Mouse (Mus musculus): Measurements from ENCODE around the gene Rft1. TPM values are rescaled to one million over a fixed set of nuclear protein-coding genes. Genes with fewer than 3 reads are reported as not detected.

Gene Rft1
- total RNA-seq, 1 experiment from 2014 or later, result 22.2 TPM

GRCm38 (mm10) chr14:30626756-30627742 lies 27.1 kb upstream of the Rft1 start:
- ATAC-seq (replicated peaks; ENCODE audit: insufficient number of reproducible peaks, low FRiP score, low TSS enrichment, poor library complexity, severe bottlenecking), result peak; percentile 41

GRCm38 (mm10) chr14:30628235-30628634 lies 25.9 kb upstream of the Rft1 start:
- ATAC-seq (replicated peaks; ENCODE audit: insufficient number of reproducible peaks, low FRiP score, low TSS enrichment, poor library complexity, severe bottlenecking), result no peak

- no peak for ATAC-seq (replicated peaks; ENCODE audit: insufficient number of reproducible peaks, low FRiP score, low TSS enrichment, poor library complexity, severe bottlenecking)
Measured at GRCm38 (mm10) chr14:30629839-30630238, 24.3 kb upstream of the Rft1 start.

GRCm38 (mm10) chr14:30630811-30631576 lies 23.2 kb upstream of the Rft1 start:
- ATAC-seq (replicated peaks; ENCODE audit: insufficient number of reproducible peaks, low FRiP score, low TSS enrichment, poor library complexity, severe bottlenecking), result 0 out of 2 replicates have a peak, but pooled peaks have one; percentile 27

GRCm38 (mm10) chr14:30631834-30632233 lies 22.3 kb upstream of the Rft1 start:
- no peak for ATAC-seq (replicated peaks; ENCODE audit: insufficient number of reproducible peaks, low FRiP score, low TSS enrichment, poor library complexity, severe bottlenecking)

GRCm38 (mm10) chr14:30633708-30634107 lies 20.5 kb upstream of the Rft1 start:
- ATAC-seq (replicated peaks; ENCODE audit: insufficient number of reproducible peaks, low FRiP score, low TSS enrichment, poor library complexity, severe bottlenecking), result no peak

GRCm38 (mm10) chr14:30634418-30634817 lies 19.7 kb upstream of the Rft1 start:
- ATAC-seq (replicated peaks; ENCODE audit: insufficient number of reproducible peaks, low FRiP score, low TSS enrichment, poor library complexity, severe bottlenecking), result no peak

- ATAC-seq (replicated peaks; ENCODE audit: insufficient number of reproducible peaks, low FRiP score, low TSS enrichment, poor library complexity, severe bottlenecking), result peak; percentile 77
Measured at GRCm38 (mm10) chr14:30635219-30635910, 18.8 kb upstream of the Rft1 start.

- ATAC-seq (replicated peaks; ENCODE audit: insufficient number of reproducible peaks, low FRiP score, low TSS enrichment, poor library complexity, severe bottlenecking), result no peak
Measured at GRCm38 (mm10) chr14:30636499-30636898, 17.7 kb upstream of the Rft1 start.

- no peak for ATAC-seq (replicated peaks; ENCODE audit: insufficient number of reproducible peaks, low FRiP score, low TSS enrichment, poor library complexity, severe bottlenecking)
Measured at GRCm38 (mm10) chr14:30637087-30637486, 17.1 kb upstream of the Rft1 start.

GRCm38 (mm10) chr14:30638009-30638408 lies 16.2 kb upstream of the Rft1 start:
- no peak for ATAC-seq (replicated peaks; ENCODE audit: insufficient number of reproducible peaks, low FRiP score, low TSS enrichment, poor library complexity, severe bottlenecking)

- ATAC-seq (replicated peaks; ENCODE audit: insufficient number of reproducible peaks, low FRiP score, low TSS enrichment, poor library complexity, severe bottlenecking), result no peak
Measured at GRCm38 (mm10) chr14:30638686-30639085, 15.5 kb upstream of the Rft1 start.

GRCm38 (mm10) chr14:30641748-30642147 lies 12.4 kb upstream of the Rft1 start:
- peak; percentile 42 for ATAC-seq (replicated peaks; ENCODE audit: insufficient number of reproducible peaks, low FRiP score, low TSS enrichment, poor library complexity, severe bottlenecking)

GRCm38 (mm10) chr14:30644026-30644425 lies 10.1 kb upstream of the Rft1 start:
- ATAC-seq (replicated peaks; ENCODE audit: insufficient number of reproducible peaks, low FRiP score, low TSS enrichment, poor library complexity, severe bottlenecking), result no peak

- no peak for ATAC-seq (replicated peaks; ENCODE audit: insufficient number of reproducible peaks, low FRiP score, low TSS enrichment, poor library complexity, severe bottlenecking)
Measured at GRCm38 (mm10) chr14:30645066-30645465, 9.1 kb upstream of the Rft1 start.

GRCm38 (mm10) chr14:30646486-30646885 lies 7.7 kb upstream of the Rft1 start:
- ATAC-seq (replicated peaks; ENCODE audit: insufficient number of reproducible peaks, low FRiP score, low TSS enrichment, poor library complexity, severe bottlenecking), result no peak

GRCm38 (mm10) chr14:30648478-30648877 lies 5.7 kb upstream of the Rft1 start:
- ATAC-seq (replicated peaks; ENCODE audit: insufficient number of reproducible peaks, low FRiP score, low TSS enrichment, poor library complexity, severe bottlenecking), result no peak

GRCm38 (mm10) chr14:30649745-30650144 lies 4.4 kb upstream of the Rft1 start:
- ATAC-seq (replicated peaks; ENCODE audit: insufficient number of reproducible peaks, low FRiP score, low TSS enrichment, poor library complexity, severe bottlenecking), result no peak

GRCm38 (mm10) chr14:30650969-30651368 lies 3.2 kb upstream of the Rft1 start:
- peak; percentile 54 for ATAC-seq (replicated peaks; ENCODE audit: insufficient number of reproducible peaks, low FRiP score, low TSS enrichment, poor library complexity, severe bottlenecking)
